Mouse (Mus musculus) kidney, embryonic 15.5 days (tissue): ENCODE results near the gene Cand2. TPM values are rescaled to one million over a fixed set of nuclear protein-coding genes. Genes with fewer than 3 reads are reported as not detected.

ENCODE experiments used
- ATAC-seq: fragments of 200-750 bp; cut with Nextera tagmentation; replicated peaks from 2 replicates; pipeline ENCODE4 v1.8.0; 2017; ENCODE audit warnings: moderate TSS enrichment; ENCODE audit not compliant: low FRiP score
- H3K27ac ChIP-seq: fragments of 300-500 bp; sonication (generic); 2 replicates; pipeline ENCODE4 v1.5.1; 2015; ENCODE audit warnings: mild to moderate bottlenecking, inconsistent platforms
- H3K27me3 ChIP-seq: fragments of 300-500 bp; sonication (generic); 2 replicates; pipeline ENCODE4 v1.6.1; 2015; ENCODE audit warnings: inconsistent platforms
- H3K36me3 ChIP-seq: fragments of 300-500 bp; sonication (generic); 2 replicates; pipeline ENCODE4 v1.6.1; 2015; ENCODE audit warnings: inconsistent platforms
- H3K4me1 ChIP-seq: fragments of 300-500 bp; sonication (generic); 2 replicates; pipeline ENCODE4 v1.6.1; 2015; ENCODE audit warnings: inconsistent platforms
- H3K4me2 ChIP-seq: fragments of 300-500 bp; sonication (generic); 2 replicates; pipeline ENCODE4 v1.6.1; 2015; ENCODE audit warnings: moderate library complexity, mild to moderate bottlenecking, inconsistent platforms
- H3K4me3 ChIP-seq: fragments of 300-500 bp; sonication (generic); replicated peaks from 2 replicates; pipeline ENCODE4 v1.5.1; 2015; ENCODE audit warnings: mild to moderate bottlenecking, inconsistent platforms
- H3K9ac ChIP-seq: fragments of 300-500 bp; sonication (generic); 2 replicates; pipeline ENCODE4 v1.6.1; 2015; ENCODE audit warnings: mild to moderate bottlenecking, inconsistent platforms
- H3K9me3 ChIP-seq: fragments of 300-500 bp; sonication (generic); replicated peaks from 2 replicates; pipeline ENCODE4 v1.6.1; 2016; ENCODE audit warnings: inconsistent platforms
- WGBS: fragments of 180-500 bp; shearing (Covaris S2); methylation state at CpG from one replicate; pipeline ENCODE4 v1.1.7; 2015; ENCODE audit warnings: mixed read lengths; 5-methylcytosine and 5-hydroxymethylcytosine counted together
- microRNA-seq: library from miRNA; unstranded; fragments of <30 nt; microRNA quantifications from one replicate; pipeline ENCODE4, GENCODE M21; 2016
- polyA plus RNA-seq: library from polyadenylated mRNA; unstranded; fragments of >200 nt; fragmentation: Nextera tagmentation; extraction: Ambion mirVana; gene quantifications from 2 replicates; pipeline ENCODE4 v1.2.1, GENCODE M21; 2015

Cand2 gene
- polyA plus RNA-seq, 1 experiment from 2014 or later = 37.4 TPM

- Histone ChIP-seq H3K27me3 (no peaks in the 10 kb centered on the region), H3K36me3 (peaks cover 27% of the 10 kb centered on the region), H3K4me2 (peak overlapping the region; percentile 64), H3K9ac (no peak overlapping the region), H3K27ac (peak overlapping the region; percentile 66), H3K4me1 (peaks cover 11% of the 10 kb centered on the region), H3K9me3 (no peaks in the 10 kb centered on the region), H3K4me3 (peak overlapping the region; percentile 37)
- peak; percentile 37 for ATAC-seq
- 59% methylated on average over 5 of the region's 5 CpGs for WGBS
Observed at GRCm38 (mm10) chr6:115838745-115839144, 64.4 kb downstream of the Cand2 start.

GRCm38 (mm10) chr6:115845006-115845405 is 70.7 kb downstream of the Cand2 start:
- Histone ChIP-seq H3K4me3 (no peak overlapping the region), H3K36me3 (peaks cover 70% of the 10 kb centered on the region), H3K27ac (no peak overlapping the region), H3K27me3 (no peaks in the 10 kb centered on the region), H3K9me3 (no peaks in the 10 kb centered on the region), H3K4me1 (no peaks in the 10 kb centered on the region), H3K4me2 (no peak overlapping the region), H3K9ac (no peak overlapping the region)
- ATAC-seq = no peak
- 94% methylated on average over 4 of the region's 4 CpGs for WGBS

DNA sequence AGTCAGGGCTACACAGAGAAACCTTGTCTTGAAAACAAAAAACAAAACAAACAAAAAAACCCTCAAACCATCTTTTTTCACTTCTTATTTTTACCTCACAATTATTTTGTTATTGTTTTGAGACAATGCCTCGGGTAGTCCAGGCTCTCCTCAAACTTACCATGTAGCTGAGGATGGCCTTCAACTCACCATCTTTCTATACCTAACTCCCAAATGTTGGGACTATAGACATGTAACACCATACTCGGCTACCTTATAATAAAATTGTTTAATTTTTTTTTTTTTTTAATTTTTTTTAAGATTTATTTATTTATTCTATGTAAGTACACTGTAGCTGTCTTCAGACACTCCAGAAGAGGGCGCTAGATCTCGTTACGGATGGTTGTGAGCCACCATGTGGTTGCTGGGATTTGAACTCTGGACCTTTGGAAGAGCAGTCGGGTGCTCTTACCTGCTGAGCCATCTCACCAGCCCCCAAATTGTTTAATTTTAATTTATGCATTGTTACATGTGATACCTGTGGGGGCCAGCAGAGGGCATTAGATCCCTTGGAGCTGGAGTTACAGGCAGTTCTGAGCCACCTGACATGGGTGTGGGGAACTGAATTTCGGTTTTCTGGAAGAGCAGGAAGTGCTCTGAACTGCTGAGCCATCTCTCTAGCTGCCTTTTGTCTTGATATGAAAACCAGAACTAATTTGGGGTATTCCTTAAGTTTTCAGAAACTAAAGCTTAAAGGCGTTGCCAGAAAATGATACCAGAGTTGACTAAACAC is 72.5 kb downstream of the Cand2 start:
- peak overlapping the region; percentile 22; the same call in 1 of the 2 replicates for H3K27ac ChIP-seq
- 0 out of 2 replicates have a peak, but pooled peaks have one; percentile 33 for ATAC-seq
- peaks cover 71% of the 10 kb centered on the region for H3K36me3 ChIP-seq
- H3K4me1 ChIP-seq = peaks cover 2% of the 10 kb centered on the region; the same call in 1 of the 2 replicates
- no peaks in the 10 kb centered on the region for H3K27me3 ChIP-seq
- no peak overlapping the region for H3K4me2 ChIP-seq
- H3K9me3 ChIP-seq = no peaks in the 10 kb centered on the region
- 43% methylated on average over 8 of the region's 8 CpGs for WGBS
- H3K4me3 ChIP-seq = no peak overlapping the region
- H3K9ac ChIP-seq = no peak overlapping the region

DNA sequence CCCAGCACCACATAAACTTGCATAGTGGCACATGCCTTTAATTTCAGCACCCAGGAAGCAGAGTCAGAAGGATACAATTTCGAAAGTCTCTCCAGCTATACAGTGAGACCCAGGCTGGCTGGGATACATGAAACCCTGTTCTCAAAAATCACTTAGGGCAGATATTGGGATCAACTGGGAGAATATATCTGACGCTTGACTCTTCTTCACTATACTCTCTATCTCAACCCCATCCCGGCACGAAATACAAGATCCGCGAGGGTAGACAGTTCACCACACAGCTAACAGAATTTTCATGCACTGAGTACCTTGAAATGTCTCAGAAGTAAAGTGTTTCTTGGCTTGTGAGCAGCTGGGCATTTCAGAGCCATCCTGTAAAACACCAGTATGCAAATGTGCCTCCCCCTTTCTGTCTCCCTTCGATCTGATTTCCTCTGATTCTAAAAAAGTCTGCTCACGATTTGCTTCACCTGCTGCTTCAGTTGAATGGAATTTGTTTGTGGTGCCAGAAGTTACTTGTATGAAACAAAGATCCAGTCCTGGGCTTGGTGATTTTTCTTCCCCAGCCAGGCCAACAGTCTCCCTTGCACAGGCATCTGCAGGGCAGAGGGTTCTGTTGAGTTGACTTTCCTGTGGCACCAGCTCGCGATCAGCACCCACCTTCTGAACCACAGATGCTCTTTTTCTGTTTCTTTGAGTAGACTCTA is 74.4 kb downstream of the Cand2 start:
- WGBS = 92% methylated on average over 10 of the region's 10 CpGs
- Histone ChIP-seq H3K27ac (no peak overlapping the region), H3K27me3 (no peaks in the 10 kb centered on the region), H3K36me3 (peaks cover 52% of the 10 kb centered on the region), H3K9ac (no peak overlapping the region), H3K4me2 (no peak overlapping the region), H3K4me1 (peaks cover 11% of the 10 kb centered on the region), H3K9me3 (no peaks in the 10 kb centered on the region), H3K4me3 (no peak overlapping the region)
- no peak for ATAC-seq

- Histone ChIP-seq H3K4me2 (peak overlapping the region; percentile 71), H3K9ac (peak overlapping the region; percentile 61), H3K4me1 (peaks cover 21% of the 10 kb centered on the region), H3K27ac (peak overlapping the region; percentile 89), H3K36me3 (peaks cover 29% of the 10 kb centered on the region), H3K9me3 (no peaks in the 10 kb centered on the region), H3K27me3 (no peaks in the 10 kb centered on the region), H3K4me3 (peak overlapping the region; percentile 70)
- WGBS = 5% methylated on average over 20 of the region's 20 CpGs
- ATAC-seq = no peak
Observed at GRCm38 (mm10) chr6:115852446-115853090, 78.2 kb downstream of the Cand2 start.

- Histone ChIP-seq H3K27ac (peak within 1 kb of the TSS; percentile 89), H3K4me3 (peak within 1 kb of the TSS; percentile 70), H3K4me2 (peak within 1 kb of the TSS; percentile 71), H3K36me3 (peaks cover 22% of the 10 kb centered on the region), H3K4me1 (peaks cover 21% of the 10 kb centered on the region), H3K27me3 (no peaks in the 10 kb centered on the region), H3K9ac (peak within 1 kb of the TSS; percentile 61), H3K9me3 (no peaks in the 10 kb centered on the region)
- peak; percentile 98 for ATAC-seq
- under 1% methylated on average over 51 of the region's 51 CpGs for WGBS
Observed at GRCm38 (mm10) chr6:115853091-115853813, 78.9 kb downstream of the Cand2 start, which contains the start of the genes Mbd4 and Ift122. TSS of gene Mbd4 (minus strand) at chr6:115853371. TSS of gene Ift122 (plus strand) at chr6:115853470.

- Histone ChIP-seq H3K27ac (peak overlapping the region; percentile 89), H3K9ac (peak overlapping the region; percentile 44), H3K4me2 (peak overlapping the region; percentile 60), H3K9me3 (no peaks in the 10 kb centered on the region), H3K4me3 (peak overlapping the region; percentile 70), H3K27me3 (no peaks in the 10 kb centered on the region), H3K36me3 (peaks cover 15% of the 10 kb centered on the region), H3K4me1 (peaks cover 23% of the 10 kb centered on the region)
- 43% methylated on average over 7 of the region's 7 CpGs for WGBS
- no peak for ATAC-seq
Observed at GRCm38 (mm10) chr6:115853985-115854384, 79.6 kb downstream of the Cand2 start.

DNA sequence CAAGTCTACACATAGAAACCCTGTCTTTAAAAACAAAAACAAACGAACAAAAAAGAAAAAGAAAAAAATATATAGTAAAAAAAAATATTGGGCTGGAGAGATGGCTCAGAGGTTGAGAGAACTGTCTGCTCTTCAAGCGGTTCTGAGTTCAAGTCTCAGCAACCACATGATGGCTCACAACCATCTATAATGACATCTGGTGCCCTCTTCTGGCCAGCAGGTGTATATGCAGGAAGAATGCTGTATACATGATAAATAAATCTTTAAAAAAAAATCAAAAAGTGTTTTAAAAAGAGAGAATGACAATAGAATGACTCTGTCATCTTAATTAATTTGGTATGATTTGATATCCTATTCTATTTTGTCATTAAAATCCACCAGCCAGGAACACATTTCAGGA is 80.1 kb downstream of the Cand2 start:
- Histone ChIP-seq H3K36me3 (peaks cover 11% of the 10 kb centered on the region), H3K4me1 (peaks cover 28% of the 10 kb centered on the region), H3K4me3 (no peak overlapping the region), H3K9ac (no peak overlapping the region), H3K27me3 (no peaks in the 10 kb centered on the region), H3K27ac (no peak overlapping the region), H3K9me3 (no peaks in the 10 kb centered on the region), H3K4me2 (no peak overlapping the region)
- WGBS = 78% methylated on average over 2 of the region's 2 CpGs
- no peak for ATAC-seq

Small RNA genes lying within 50 kb of the gene (microRNA-seq; reads per million reads assigned to microRNA genes)
- gene Mir7660 = not detected

Other genes with a start within 250 kb of the Cand2 start
- gene Tsen2, start 229.9 kb upstream of the Cand2 start, polyA plus RNA-seq = 31.3 and 32.9 TPM in 2 replicates
- gene Mkrn2os, start 182.0 kb upstream of the Cand2 start, polyA plus RNA-seq = 3.5 and 4.2 TPM in 2 replicates
- 27.6 and 28.2 TPM in 2 replicates for gene Mkrn2, start 172.6 kb upstream of the Cand2 start, polyA plus RNA-seq
- 87.0 and 94.9 TPM in 2 replicates for gene Raf1, start 97.9 kb upstream of the Cand2 start, polyA plus RNA-seq
- 1.8 and 2.2 TPM in 2 replicates for gene Tmem40, start 12.1 kb upstream of the Cand2 start, polyA plus RNA-seq
- 2,232 and 2,490 TPM in 2 replicates for gene Rpl32, start 34.2 kb downstream of the Cand2 start, polyA plus RNA-seq
- gene Efcab12, start 63.9 kb downstream of the Cand2 start, polyA plus RNA-seq = 1.8 TPM in 2 replicates
- gene Mbd4, start 78.8 kb downstream of the Cand2 start, polyA plus RNA-seq = 21.3 and 21.7 TPM in 2 replicates
- 32.0 and 36.9 TPM in 2 replicates for gene Ift122, start 78.9 kb downstream of the Cand2 start, polyA plus RNA-seq
- 0.10 and 0.14 TPM in 2 replicates for gene Rho, start 157.2 kb downstream of the Cand2 start, polyA plus RNA-seq
- not detected in 2 replicates for gene H1foo, start 170.4 kb downstream of the Cand2 start, polyA plus RNA-seq
- 47.3 and 52.7 TPM in 2 replicates for gene Plxnd1, start 220.5 kb downstream of the Cand2 start, polyA plus RNA-seq